Mouse (Mus musculus) small intestine, adult 2 months (tissue): ENCODE measurements around the gene Acsm1. TPM values are rescaled to one million over a fixed set of nuclear protein-coding genes. Genes with fewer than 3 reads are reported as not detected.

Source experiments
- H3K27ac ChIP-seq: fragments of 200-500 bp; 2 replicates; pipeline ENCODE4 v1.5.1; 2012; ENCODE audit warnings: low read depth, low read length, control low read depth, inconsistent platforms; ENCODE audit not compliant: insufficient read depth
- H3K27me3 ChIP-seq: fragments of 200-500 bp; 2 replicates; pipeline ENCODE4 v1.6.1; 2012; ENCODE audit warnings: mild to moderate bottlenecking, moderate library complexity, low read length, inconsistent platforms; ENCODE audit not compliant: control insufficient read depth, insufficient read depth
- H3K36me3 ChIP-seq: fragments of 200-500 bp; 2 replicates; pipeline ENCODE4 v1.6.1; 2012; ENCODE audit warnings: mild to moderate bottlenecking, low read length, control low read depth, inconsistent platforms; ENCODE audit not compliant: control insufficient read depth, insufficient read depth
- H3K4me1 ChIP-seq: fragments of 200-500 bp; 2 replicates; pipeline ENCODE4 v1.6.1; 2012; ENCODE audit warnings: low read length, inconsistent platforms, mixed read lengths; ENCODE audit not compliant: control insufficient read depth, insufficient read depth, insufficient read length
- H3K4me3 ChIP-seq: fragments of 200-500 bp; 2 replicates; pipeline ENCODE4 v1.5.1; 2012; ENCODE audit warnings: low read depth, mild to moderate bottlenecking, control low read depth, inconsistent platforms, low read length, moderate library complexity
- CTCF ChIP-seq: fragments of 200-500 bp; IDR thresholded peaks from 2 replicates; pipeline ENCODE4 v1.5.1; 2012; ENCODE audit warnings: low read depth, mild to moderate bottlenecking, control low read depth, inconsistent platforms, low read length, moderate library complexity, mixed read lengths; ENCODE audit not compliant: insufficient replicate concordance, insufficient read length; ENCODE audit errors: extremely low read depth
- POLR2A ChIP-seq: fragments of 200-500 bp; IDR thresholded peaks from 2 replicates; pipeline ENCODE4 v1.6.1; 2012; ENCODE audit warnings: low read depth, mild to moderate bottlenecking, control low read depth, inconsistent platforms, low read length, moderate library complexity
- WGBS: fragments of 180-500 bp; shearing (Covaris S2); methylation state at CpG from one replicate; pipeline ENCODE4 v1.1.7; 2018; 5-methylcytosine and 5-hydroxymethylcytosine counted together
- polyA plus RNA-seq: library from polyadenylated mRNA; depleted of rRNA; stranded (reverse); fragments of >200 nt; gene quantifications from 2 replicates; pipeline ENCODE4 v1.2.3, GENCODE M21; 2012

Gene Acsm1
- polyA plus RNA-seq, 1 experiment = not detected

- 23% methylated on average over 2 of the region's 2 CpGs for WGBS
- Histone ChIP-seq H3K4me1 (no peaks in the 10 kb centered on the region), H3K27ac (no peak overlapping the region), H3K4me3 (no peak overlapping the region), H3K36me3 (no peaks in the 10 kb centered on the region), H3K27me3 (no peaks in the 10 kb centered on the region)
- TF ChIP-seq CTCF (no peak), POLR2A (no peak)
Measured at GRCm38 (mm10) chr7:119596536-119596935, 10.3 kb upstream of the Acsm1 start.

GRCm38 (mm10) chr7:119601195-119601953 lies 5.5 kb upstream of the Acsm1 start:
- Histone ChIP-seq H3K4me3 (no peak overlapping the region), H3K4me1 (no peaks in the 10 kb centered on the region), H3K27ac (no peak overlapping the region), H3K36me3 (no peaks in the 10 kb centered on the region), H3K27me3 (no peaks in the 10 kb centered on the region)
- no peak for TF ChIP-seq CTCF
- no peak for TF ChIP-seq POLR2A
- WGBS = 90% methylated on average over 2 of the region's 2 CpGs

GRCm38 (mm10) chr7:119601954-119602317 lies 4.9 kb upstream of the Acsm1 start:
- H3K27ac ChIP-seq = no peak overlapping the region
- no peaks in the 10 kb centered on the region for H3K27me3 ChIP-seq
- H3K4me3 ChIP-seq = no peak overlapping the region
- no peaks in the 10 kb centered on the region for H3K36me3 ChIP-seq
- 56% methylated on average over 1 of the region's 1 CpGs for WGBS
- H3K4me1 ChIP-seq = no peaks in the 10 kb centered on the region
- no peak for TF ChIP-seq CTCF
- TF ChIP-seq POLR2A = no peak

- Histone ChIP-seq H3K4me3 (no peak overlapping the region), H3K27ac (no peak overlapping the region), H3K27me3 (no peaks in the 10 kb centered on the region), H3K36me3 (no peaks in the 10 kb centered on the region), H3K4me1 (no peaks in the 10 kb centered on the region)
- no peak for TF ChIP-seq CTCF
- TF ChIP-seq POLR2A = no peak
- WGBS = 59% methylated on average over 2 of the region's 2 CpGs
Measured at GRCm38 (mm10) chr7:119604903-119605483, 1.8 kb upstream of the Acsm1 start.

GRCm38 (mm10) chr7:119605926-119606663 lies 731 bp upstream of the Acsm1 start:
- no peaks in the 10 kb centered on the region for H3K4me1 ChIP-seq
- no peaks in the 10 kb centered on the region for H3K27me3 ChIP-seq
- H3K4me3 ChIP-seq = no peak overlapping the region
- WGBS = 66% methylated on average over 9 of the region's 9 CpGs
- no peaks in the 10 kb centered on the region for H3K36me3 ChIP-seq
- TF ChIP-seq POLR2A (no peak), CTCF (no peak)
- no peak overlapping the region for H3K27ac ChIP-seq

GRCm38 (mm10) chr7:119607796-119608515 lies 1.1 kb downstream of the Acsm1 start:
- WGBS = 53% methylated on average over 9 of the region's 9 CpGs
- Histone ChIP-seq H3K4me3 (no peak overlapping the region), H3K27ac (no peak overlapping the region), H3K27me3 (no peaks in the 10 kb centered on the region), H3K36me3 (no peaks in the 10 kb centered on the region), H3K4me1 (no peaks in the 10 kb centered on the region)
- TF ChIP-seq CTCF = no peak
- no peak for TF ChIP-seq POLR2A

GRCm38 (mm10) chr7:119616531-119616930 lies 9.7 kb downstream of the Acsm1 start:
- no peaks in the 10 kb centered on the region for H3K36me3 ChIP-seq
- no peaks in the 10 kb centered on the region for H3K27me3 ChIP-seq
- no peaks in the 10 kb centered on the region for H3K4me1 ChIP-seq
- no peak for TF ChIP-seq CTCF
- TF ChIP-seq POLR2A = no peak
- H3K27ac ChIP-seq = no peak overlapping the region
- H3K4me3 ChIP-seq = no peak overlapping the region
- 19% methylated on average over 1 of the region's 1 CpGs for WGBS
